Mouse (Mus musculus) liver, postnatal 0 days (tissue): ENCODE results near the gene Brpf1.

Source experiments
- CTCF ChIP-seq: sonication (generic); IDR thresholded peaks from 2 replicates; pipeline ENCODE4 v1.5.1; 2016; ENCODE audit warnings: antibody characterized with exemption, low read depth
- EP300 ChIP-seq: IDR thresholded peaks from 2 replicates; pipeline ENCODE4 v1.6.1; 2016; ENCODE audit warnings: antibody characterized with exemption, low read depth, mild to moderate bottlenecking

DNA sequence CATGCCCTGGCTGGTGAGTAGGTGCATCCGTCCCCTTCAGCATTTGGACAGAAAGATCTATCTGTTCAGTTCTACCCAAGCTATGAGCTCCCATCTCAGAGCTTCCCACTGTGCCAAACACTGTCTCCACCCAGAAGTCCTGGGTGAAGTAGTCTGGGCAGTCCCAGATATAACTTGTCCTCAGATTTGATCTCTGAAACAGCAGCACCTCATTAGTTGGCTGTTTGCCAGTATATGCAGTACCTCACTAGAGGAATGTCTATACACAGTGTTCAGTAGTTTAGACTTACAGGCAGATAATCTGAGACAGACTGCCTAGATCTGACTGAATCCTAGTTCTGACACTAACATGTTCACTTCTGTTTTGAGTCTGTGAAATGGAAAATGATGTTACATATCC lies 22.5 kb downstream of the Brpf1 start:
- TF ChIP-seq EP300 (no peak), CTCF (no peak)
